Mouse (Mus musculus): ENCODE results near the gene Med10.

Med10 gene

GRCm38 (mm10) chr13:69862276-69862675 lies 60.1 kb downstream of the Med10 start:
- H3K27me3 ChIP-seq (ENCODE audit: control insufficient read depth, insufficient read depth, low read length, poor library complexity, severe bottlenecking): no peaks in the 10 kb centered on the region
- no peaks in the 10 kb centered on the region for H3K36me3 ChIP-seq (ENCODE audit: control insufficient read depth, insufficient read depth, low read length, poor library complexity, severe bottlenecking)
- DNase-seq (ENCODE audit: low read depth, low spot score): no peak

GRCm38 (mm10) chr13:69864911-69865310 lies 62.7 kb downstream of the Med10 start:
- DNase-seq (ENCODE audit: low read depth, low spot score): no peak
- H3K36me3 ChIP-seq (ENCODE audit: control insufficient read depth, insufficient read depth, low read length, poor library complexity, severe bottlenecking): no peaks in the 10 kb centered on the region
- no peaks in the 10 kb centered on the region for H3K27me3 ChIP-seq (ENCODE audit: control insufficient read depth, insufficient read depth, low read length, poor library complexity, severe bottlenecking)
